Mouse (Mus musculus): ENCODE data around the gene Atxn7l1. TPM values are rescaled to one million over a fixed set of nuclear protein-coding genes. Genes with fewer than 3 reads are reported as not detected.

Atxn7l1 gene
- polyA plus RNA-seq, 1 experiment from 2014 or later: 9.0 TPM

- Histone ChIP-seq H3K36me3 (peaks cover 86% of the 10 kb centered on the region), H3K4me3 (replicated peaks) (no peak overlapping the region), H3K4me2 (peak overlapping the region; percentile 32; the same call in 1 of the 2 replicates), H3K9me3 (replicated peaks) (no peaks in the 10 kb centered on the region), H3K27me3 (no peaks in the 10 kb centered on the region), H3K27ac (no peak overlapping the region), H3K9ac (no peak overlapping the region), H3K4me1 (replicated peaks) (peaks cover 10% of the 10 kb centered on the region)
- DNase-seq (no peak), ATAC-seq (ENCODE audit: low read depth) (no peak)
- WGBS (ENCODE audit: insufficient replicate concordance): 69% methylated on average over 25 of the region's 25 CpGs
These were observed 197.7 kb downstream of the Atxn7l1 start for GRCm38 (mm10) chr12:33344970-33345772.

GRCm38 (mm10) chr12:33345773-33346435 is 198.4 kb downstream of the Atxn7l1 start:
- WGBS (ENCODE audit: insufficient replicate concordance): 82% methylated on average over 23 of the region's 23 CpGs
- no peak overlapping the region for H3K27ac ChIP-seq
- ATAC-seq (ENCODE audit: low read depth) (no peak), DNase-seq (no peak)
- no peaks in the 10 kb centered on the region for H3K9me3 ChIP-seq (replicated peaks)
- H3K36me3 ChIP-seq: peaks cover 87% of the 10 kb centered on the region
- no peak overlapping the region for H3K9ac ChIP-seq
- H3K4me3 ChIP-seq (replicated peaks): no peak overlapping the region
- no peaks in the 10 kb centered on the region for H3K27me3 ChIP-seq
- peaks cover 10% of the 10 kb centered on the region for H3K4me1 ChIP-seq (replicated peaks)
- no peak overlapping the region for H3K4me2 ChIP-seq

DNA sequence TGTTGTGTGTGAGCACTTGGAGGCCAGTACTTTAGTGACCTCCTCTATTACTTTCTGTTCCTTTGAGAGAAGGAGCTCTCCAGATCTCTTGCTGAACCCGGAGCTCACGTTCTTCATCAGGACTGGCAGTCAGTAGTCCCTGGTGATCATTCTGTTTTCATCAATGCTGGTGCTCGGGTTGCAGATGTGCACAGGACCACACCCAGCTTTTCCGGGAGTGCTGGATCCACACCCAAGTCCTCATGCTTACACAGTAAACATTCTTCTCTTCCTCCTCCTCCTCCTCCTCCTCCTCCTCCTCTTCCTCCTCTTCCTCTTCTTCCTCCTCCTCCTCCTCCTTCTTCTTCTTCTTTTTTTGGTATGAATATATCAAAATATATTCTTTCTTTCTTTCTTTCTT is 205.2 kb downstream of the Atxn7l1 start:
- Histone ChIP-seq H3K4me3 (replicated peaks) (no peak overlapping the region), H3K27me3 (no peaks in the 10 kb centered on the region), H3K4me2 (no peak overlapping the region), H3K36me3 (peaks cover 73% of the 10 kb centered on the region), H3K4me1 (replicated peaks) (no peaks in the 10 kb centered on the region), H3K27ac (no peak overlapping the region), H3K9me3 (replicated peaks) (no peaks in the 10 kb centered on the region), H3K9ac (no peak overlapping the region)
- ATAC-seq (ENCODE audit: low read depth) (peak; percentile 60; the same call in 1 of the 2 replicates), DNase-seq (no peak)
- WGBS (ENCODE audit: insufficient replicate concordance): 70% methylated on average over 4 of the region's 4 CpGs

DNA sequence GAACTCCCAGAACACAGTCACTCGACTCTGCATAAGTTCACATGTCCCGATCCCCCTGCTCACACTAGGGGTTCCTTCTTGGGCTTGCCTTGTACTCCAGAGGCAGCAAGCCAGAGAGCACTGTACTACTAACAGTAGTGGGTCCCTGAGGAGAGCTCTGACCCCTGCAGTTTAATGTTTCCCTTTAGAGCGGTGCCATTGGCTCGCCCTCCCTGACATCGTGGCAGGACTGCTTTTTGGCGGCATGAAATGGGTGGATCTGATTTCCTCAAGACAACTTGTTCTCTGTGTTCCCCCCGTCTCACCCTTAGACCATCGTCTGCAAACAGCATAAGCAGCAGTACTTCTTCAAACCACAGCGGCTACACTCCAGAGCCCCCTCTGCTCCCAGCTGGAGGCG is 210.9 kb downstream of the Atxn7l1 start:
- ATAC-seq (ENCODE audit: low read depth) (no peak), DNase-seq (no peak)
- WGBS (ENCODE audit: insufficient replicate concordance): 86% methylated on average over 10 of the region's 10 CpGs
- no peak overlapping the region for H3K9ac ChIP-seq
- no peaks in the 10 kb centered on the region for H3K27me3 ChIP-seq
- no peaks in the 10 kb centered on the region for H3K9me3 ChIP-seq (replicated peaks)
- no peak overlapping the region for H3K27ac ChIP-seq
- no peak overlapping the region for H3K4me2 ChIP-seq
- peaks cover 68% of the 10 kb centered on the region for H3K36me3 ChIP-seq
- no peaks in the 10 kb centered on the region for H3K4me1 ChIP-seq (replicated peaks)
- H3K4me3 ChIP-seq (replicated peaks): no peak overlapping the region

GRCm38 (mm10) chr12:33359209-33359608 is 211.7 kb downstream of the Atxn7l1 start:
- H3K4me3 ChIP-seq (replicated peaks): no peak overlapping the region
- peaks cover 68% of the 10 kb centered on the region for H3K36me3 ChIP-seq
- WGBS (ENCODE audit: insufficient replicate concordance): 76% methylated on average over 7 of the region's 7 CpGs
- H3K9me3 ChIP-seq (replicated peaks): no peaks in the 10 kb centered on the region
- no peak for ATAC-seq (ENCODE audit: low read depth)
- DNase-seq: no peak
- no peak overlapping the region for H3K9ac ChIP-seq
- no peak overlapping the region for H3K4me2 ChIP-seq
- no peak overlapping the region for H3K27ac ChIP-seq
- H3K4me1 ChIP-seq (replicated peaks): no peaks in the 10 kb centered on the region
- no peaks in the 10 kb centered on the region for H3K27me3 ChIP-seq

- no peak for ATAC-seq (ENCODE audit: low read depth)
These were observed 212.5 kb downstream of the Atxn7l1 start for GRCm38 (mm10) chr12:33359878-33360482.

DNA sequence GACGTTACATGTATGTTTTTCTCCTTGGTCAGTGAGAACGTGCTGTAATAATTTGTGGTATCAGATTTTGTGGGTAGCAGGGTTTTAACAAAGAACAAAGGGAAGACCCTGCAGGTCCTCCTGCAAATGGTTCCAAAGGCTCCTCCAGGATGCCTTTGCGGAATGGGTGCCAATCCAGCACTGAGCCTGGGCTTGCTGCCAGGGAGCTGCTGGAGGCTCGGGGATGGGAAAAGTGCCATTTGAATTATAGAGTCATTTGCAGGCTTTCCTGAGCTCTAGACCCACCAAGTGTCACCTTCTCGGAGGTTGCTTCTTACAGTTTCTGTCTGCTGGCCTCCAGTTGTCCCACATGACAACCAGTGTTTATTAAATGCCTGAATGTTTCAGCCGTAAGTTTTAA is 213.2 kb downstream of the Atxn7l1 start:
- Histone ChIP-seq H3K27ac (no peak overlapping the region), H3K9ac (no peak overlapping the region), H3K36me3 (peaks cover 74% of the 10 kb centered on the region), H3K27me3 (no peaks in the 10 kb centered on the region), H3K4me2 (no peak overlapping the region), H3K9me3 (replicated peaks) (no peaks in the 10 kb centered on the region), H3K4me3 (replicated peaks) (no peak overlapping the region), H3K4me1 (replicated peaks) (no peaks in the 10 kb centered on the region)
- ATAC-seq (ENCODE audit: low read depth) (no peak), DNase-seq (no peak)
- WGBS (ENCODE audit: insufficient replicate concordance): 81% methylated on average over 6 of the region's 6 CpGs

More at GRCm38 (mm10) chr12:33359878-33360482, 212.5 kb downstream of the Atxn7l1 start:
- no peak overlapping the region for H3K27ac ChIP-seq
- H3K4me2 ChIP-seq: no peak overlapping the region
- H3K9me3 ChIP-seq (replicated peaks): no peaks in the 10 kb centered on the region
- 87% methylated on average over 5 of the region's 5 CpGs for WGBS (ENCODE audit: insufficient replicate concordance)
- no peak for DNase-seq
- H3K9ac ChIP-seq: no peak overlapping the region
- H3K27me3 ChIP-seq: no peaks in the 10 kb centered on the region
- no peak overlapping the region for H3K4me3 ChIP-seq (replicated peaks)
- peaks cover 74% of the 10 kb centered on the region for H3K36me3 ChIP-seq
- H3K4me1 ChIP-seq (replicated peaks): no peaks in the 10 kb centered on the region

DNA sequence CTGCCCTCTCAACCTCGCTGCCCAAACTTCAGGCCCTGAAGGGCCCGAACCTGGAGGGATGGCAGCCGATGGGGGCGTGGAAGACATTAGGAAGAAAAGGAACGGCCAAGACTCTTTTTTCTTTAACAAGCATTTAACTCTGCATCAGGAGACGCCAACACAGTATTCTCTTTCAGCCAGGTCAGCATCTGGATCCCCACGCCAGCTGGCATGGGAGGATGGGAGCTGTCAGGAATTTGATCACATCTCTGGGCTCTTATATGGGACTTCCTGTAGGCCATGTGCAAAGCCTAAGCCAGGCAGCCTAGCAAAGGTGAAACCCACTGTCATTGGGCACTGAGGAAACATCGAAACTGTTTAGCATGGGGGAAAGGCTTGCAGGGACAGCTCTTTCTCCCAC is 217.0 kb downstream of the Atxn7l1 start:
- no peaks in the 10 kb centered on the region for H3K27me3 ChIP-seq
- no peak overlapping the region for H3K4me2 ChIP-seq
- ATAC-seq (ENCODE audit: low read depth) (no peak), DNase-seq (no peak)
- 83% methylated on average over 8 of the region's 8 CpGs for WGBS (ENCODE audit: insufficient replicate concordance)
- H3K4me1 ChIP-seq (replicated peaks): peaks cover 8% of the 10 kb centered on the region
- H3K27ac ChIP-seq: no peak overlapping the region
- no peak overlapping the region for H3K4me3 ChIP-seq (replicated peaks)
- no peak overlapping the region for H3K9ac ChIP-seq
- peaks cover 87% of the 10 kb centered on the region for H3K36me3 ChIP-seq
- no peaks in the 10 kb centered on the region for H3K9me3 ChIP-seq (replicated peaks)

- WGBS (ENCODE audit: insufficient replicate concordance): 88% methylated on average over 8 of the region's 8 CpGs
- no peak overlapping the region for H3K27ac ChIP-seq
These were observed 217.6 kb downstream of the Atxn7l1 start for GRCm38 (mm10) chr12:33365133-33365532.

GRCm38 (mm10) chr12:33369555-33369954 is 222.1 kb downstream of the Atxn7l1 start:
- peak overlapping the region; percentile 29 for H3K27ac ChIP-seq
- no peaks in the 10 kb centered on the region for H3K27me3 ChIP-seq
- H3K4me3 ChIP-seq (replicated peaks): no peak overlapping the region
- H3K9me3 ChIP-seq (replicated peaks): no peaks in the 10 kb centered on the region
- no peak overlapping the region for H3K4me2 ChIP-seq
- no peak overlapping the region for H3K9ac ChIP-seq
- ATAC-seq (ENCODE audit: low read depth) (peak; percentile 74), DNase-seq (peak; percentile 52)
- H3K36me3 ChIP-seq: peaks cover 58% of the 10 kb centered on the region
- 75% methylated on average over 3 of the region's 3 CpGs for WGBS (ENCODE audit: insufficient replicate concordance)
- H3K4me1 ChIP-seq (replicated peaks): peaks cover 16% of the 10 kb centered on the region

More at GRCm38 (mm10) chr12:33365133-33365532, 217.6 kb downstream of the Atxn7l1 start:
- no peak overlapping the region for H3K4me2 ChIP-seq
- H3K4me1 ChIP-seq (replicated peaks): peaks cover 14% of the 10 kb centered on the region
- DNase-seq (no peak), ATAC-seq (ENCODE audit: low read depth) (no peak)
- H3K9me3 ChIP-seq (replicated peaks): no peaks in the 10 kb centered on the region
- H3K36me3 ChIP-seq: peaks cover 83% of the 10 kb centered on the region
- no peak overlapping the region for H3K4me3 ChIP-seq (replicated peaks)
- H3K9ac ChIP-seq: no peak overlapping the region
- H3K27me3 ChIP-seq: no peaks in the 10 kb centered on the region
